Mouse (Mus musculus) neural tube, embryonic 12.5 days (tissue): ENCODE results near the gene Pank1. TPM values are rescaled to one million over a fixed set of nuclear protein-coding genes. Genes with fewer than 3 reads are reported as not detected.

Source experiments
- ATAC-seq: fragments of 200-750 bp; cut with Nextera tagmentation; 2 replicates; pipeline ENCODE4 v1.8.0; 2017; ENCODE audit warnings: low read depth, mild to moderate bottlenecking, moderate TSS enrichment, moderate library complexity; ENCODE audit not compliant: low FRiP score
- H3K27ac ChIP-seq: fragments of 300-500 bp; sonication (generic); 2 replicates; pipeline ENCODE4 v1.5.1; 2016
- H3K27me3 ChIP-seq: fragments of 300-500 bp; sonication (generic); replicated peaks from 2 replicates; pipeline ENCODE4 v1.6.1; 2016; ENCODE audit warnings: mild to moderate bottlenecking
- H3K36me3 ChIP-seq: fragments of 300-500 bp; sonication (generic); 2 replicates; pipeline ENCODE4 v1.6.1; 2016; ENCODE audit warnings: mild to moderate bottlenecking
- H3K4me1 ChIP-seq: fragments of 300-500 bp; sonication (generic); 2 replicates; pipeline ENCODE4 v1.6.1; 2016
- H3K4me2 ChIP-seq: fragments of 300-500 bp; sonication (generic); replicated peaks from 2 replicates; pipeline ENCODE4 v1.6.1; 2016; ENCODE audit warnings: mild to moderate bottlenecking
- H3K4me3 ChIP-seq: fragments of 300-500 bp; sonication (generic); 2 replicates; pipeline ENCODE4 v1.5.1; 2016
- H3K9ac ChIP-seq: fragments of 300-500 bp; sonication (generic); 2 replicates; pipeline ENCODE4 v1.6.1; 2016; ENCODE audit warnings: mild to moderate bottlenecking
- H3K9me3 ChIP-seq: fragments of 300-500 bp; sonication (generic); 2 replicates; pipeline ENCODE4 v1.6.1; 2016; ENCODE audit warnings: mild to moderate bottlenecking
- WGBS: fragments of 180-500 bp; shearing (Covaris S2); methylation state at CpG from one replicate; pipeline ENCODE4 v1.1.7; 2016; 5-methylcytosine and 5-hydroxymethylcytosine counted together
- polyA plus RNA-seq: library from polyadenylated mRNA; unstranded; fragments of >200 nt; fragmentation: Nextera tagmentation; extraction: Ambion mirVana; gene quantifications from 2 replicates; pipeline ENCODE4 v1.2.1, GENCODE M21; 2016

Gene Pank1
- polyA plus RNA-seq, 1 experiment from 2014 or later = 9.9 TPM

- H3K4me2 ChIP-seq = no peak overlapping the region
- no peak overlapping the region for H3K4me3 ChIP-seq
- H3K9ac ChIP-seq = no peak overlapping the region
- no peaks in the 10 kb centered on the region for H3K36me3 ChIP-seq
- no peaks in the 10 kb centered on the region for H3K27me3 ChIP-seq
- H3K27ac ChIP-seq = no peak overlapping the region
- 87% methylated on average over 7 of the region's 7 CpGs for WGBS
- H3K4me1 ChIP-seq = peaks cover 4% of the 10 kb centered on the region
- ATAC-seq = no peak
- H3K9me3 ChIP-seq = no peaks in the 10 kb centered on the region
Observed at GRCm38 (mm10) chr19:34876676-34877075, 2.6 kb downstream of the Pank1 start.

DNA sequence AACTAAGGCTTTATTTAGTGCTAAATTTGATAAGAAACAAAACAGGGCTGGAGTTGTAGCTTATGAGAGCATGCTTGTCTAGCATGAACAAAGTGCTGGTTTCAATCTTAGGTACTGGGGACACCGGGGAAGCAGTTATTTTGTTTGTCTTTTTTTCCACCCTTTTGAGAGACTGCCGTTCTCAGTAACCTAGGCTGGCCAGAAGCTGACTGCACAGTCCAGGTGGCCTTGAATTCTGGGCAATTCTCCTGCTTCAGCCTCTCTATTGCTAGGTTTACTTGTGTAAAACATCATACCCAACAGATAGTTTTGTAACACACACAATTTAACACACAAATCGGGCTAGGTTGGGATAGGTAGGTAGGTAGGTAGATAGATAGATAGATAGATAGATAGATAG, 9.9 kb downstream of the Pank1 start:
- no peaks in the 10 kb centered on the region for H3K4me1 ChIP-seq
- no peak overlapping the region for H3K27ac ChIP-seq
- H3K27me3 ChIP-seq = no peaks in the 10 kb centered on the region
- H3K9ac ChIP-seq = no peak overlapping the region
- H3K9me3 ChIP-seq = no peaks in the 10 kb centered on the region
- H3K36me3 ChIP-seq = no peaks in the 10 kb centered on the region
- H3K4me2 ChIP-seq = no peak overlapping the region
- WGBS = 83% methylated on average over 3 of the region's 3 CpGs
- ATAC-seq = no peak
- H3K4me3 ChIP-seq = no peak overlapping the region

- H3K9ac ChIP-seq = no peak overlapping the region
- H3K4me3 ChIP-seq = no peak overlapping the region
- H3K4me2 ChIP-seq = no peak overlapping the region
- H3K9me3 ChIP-seq = no peaks in the 10 kb centered on the region
- no peaks in the 10 kb centered on the region for H3K27me3 ChIP-seq
- no peaks in the 10 kb centered on the region for H3K4me1 ChIP-seq
- no peak overlapping the region for H3K27ac ChIP-seq
- ATAC-seq = no peak
- 92% methylated on average over 8 of the region's 8 CpGs for WGBS
- H3K36me3 ChIP-seq = no peaks in the 10 kb centered on the region
Observed at GRCm38 (mm10) chr19:34868093-34868741, 11.0 kb downstream of the Pank1 start.

DNA sequence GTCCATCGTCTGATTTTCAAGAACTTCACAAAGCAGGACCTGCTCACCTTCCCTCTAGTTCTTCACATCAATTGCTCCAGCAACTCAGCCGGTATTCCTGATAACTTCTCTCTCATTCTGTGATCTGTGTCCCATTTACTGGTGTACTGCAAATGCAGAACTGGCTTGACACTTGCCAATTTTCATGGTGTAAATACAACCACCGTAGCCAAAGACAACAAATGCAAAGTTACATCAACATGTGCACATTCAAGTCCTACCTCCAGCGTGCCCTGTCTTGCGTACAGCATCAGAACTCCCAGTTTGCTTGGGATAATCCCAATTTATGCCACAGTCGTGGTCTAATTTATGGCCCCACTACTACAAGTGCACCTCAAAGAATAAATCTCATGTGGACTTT, 15.5 kb downstream of the Pank1 start:
- ATAC-seq = no peak
- H3K27ac ChIP-seq = no peak overlapping the region
- 90% methylated on average over 6 of the region's 6 CpGs for WGBS
- no peaks in the 10 kb centered on the region for H3K36me3 ChIP-seq
- no peak overlapping the region for H3K9ac ChIP-seq
- no peak overlapping the region for H3K4me2 ChIP-seq
- no peak overlapping the region for H3K4me3 ChIP-seq
- H3K4me1 ChIP-seq = no peaks in the 10 kb centered on the region
- no peaks in the 10 kb centered on the region for H3K9me3 ChIP-seq
- no peaks in the 10 kb centered on the region for H3K27me3 ChIP-seq

DNA sequence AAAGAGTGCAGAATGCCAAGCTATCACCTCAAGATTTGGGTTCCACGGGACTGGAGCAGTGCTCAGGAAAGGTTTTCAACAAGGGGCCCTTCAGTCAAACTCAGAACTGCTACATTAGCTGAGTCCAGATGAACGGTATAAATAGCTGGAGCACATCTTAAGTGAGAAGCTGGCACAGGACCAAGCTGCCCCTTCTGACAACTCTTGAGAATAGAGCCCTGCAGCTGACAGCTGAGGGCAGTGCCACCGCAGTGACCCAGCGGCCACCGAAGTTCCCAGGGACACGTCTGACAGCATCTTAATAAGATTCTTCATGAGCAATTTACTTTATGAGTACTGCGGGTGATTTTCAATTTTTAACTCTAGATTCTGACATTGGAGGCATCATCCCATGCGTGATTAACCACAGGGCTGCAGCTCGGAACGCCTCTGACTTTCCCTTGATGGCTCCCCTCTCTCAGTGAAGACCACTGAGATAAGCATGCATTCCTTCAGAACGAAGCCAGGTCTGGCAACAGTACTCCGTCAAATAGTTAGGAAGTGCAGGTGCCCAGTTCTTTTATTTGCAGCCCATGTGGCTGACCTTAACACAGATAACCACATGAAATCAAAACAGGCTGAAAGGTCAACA, 23.1 kb downstream of the Pank1 start:
- H3K4me1 ChIP-seq = 0 out of 2 replicates have a peak, but pooled peaks cover 3% of the 10 kb centered on the region
- H3K36me3 ChIP-seq = no peaks in the 10 kb centered on the region
- no peaks in the 10 kb centered on the region for H3K27me3 ChIP-seq
- no peak overlapping the region for H3K27ac ChIP-seq
- no peak overlapping the region for H3K4me3 ChIP-seq
- no peak overlapping the region for H3K9ac ChIP-seq
- no peak overlapping the region for H3K4me2 ChIP-seq
- ATAC-seq = no peak
- 79% methylated on average over 12 of the region's 12 CpGs for WGBS
- no peaks in the 10 kb centered on the region for H3K9me3 ChIP-seq

GRCm38 (mm10) chr19:34851161-34851560, 28.1 kb downstream of the Pank1 start:
- Histone ChIP-seq H3K4me1 (no peaks in the 10 kb centered on the region), H3K27ac (no peak overlapping the region), H3K36me3 (no peaks in the 10 kb centered on the region), H3K4me2 (no peak overlapping the region), H3K9ac (no peak overlapping the region), H3K27me3 (no peaks in the 10 kb centered on the region), H3K9me3 (no peaks in the 10 kb centered on the region), H3K4me3 (no peak overlapping the region)
- ATAC-seq = no peak
- 95% methylated on average over 3 of the region's 3 CpGs for WGBS

- no peak overlapping the region for H3K4me3 ChIP-seq
- H3K9me3 ChIP-seq = no peaks in the 10 kb centered on the region
- H3K27me3 ChIP-seq = no peaks in the 10 kb centered on the region
- WGBS = 93% methylated on average over 7 of the region's 7 CpGs
- H3K9ac ChIP-seq = no peak overlapping the region
- ATAC-seq = no peak
- no peak overlapping the region for H3K4me2 ChIP-seq
- H3K27ac ChIP-seq = no peak overlapping the region
- no peaks in the 10 kb centered on the region for H3K4me1 ChIP-seq
- H3K36me3 ChIP-seq = no peaks in the 10 kb centered on the region
Observed at GRCm38 (mm10) chr19:34849426-34849825, 29.8 kb downstream of the Pank1 start.

DNA sequence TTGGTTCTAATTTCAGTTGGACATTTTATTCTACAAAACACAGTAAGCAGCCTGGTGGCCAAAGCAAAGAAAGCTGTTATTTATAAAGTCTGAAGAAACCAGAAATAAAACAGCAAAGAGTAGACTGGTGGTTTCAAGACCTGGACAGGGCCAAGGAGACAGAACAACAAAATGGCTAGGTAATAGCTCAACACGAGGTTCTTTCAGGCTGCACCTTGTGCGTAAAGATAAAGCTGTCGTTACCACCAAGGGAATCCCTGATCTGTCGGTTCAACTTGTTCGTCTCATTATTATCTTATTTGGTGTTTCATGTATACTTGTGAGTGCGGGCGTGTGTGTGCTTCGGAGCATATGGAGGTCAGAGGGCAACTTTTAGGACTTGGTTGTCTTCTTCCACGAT, 31.1 kb downstream of the Pank1 start:
- Histone ChIP-seq H3K4me3 (no peak overlapping the region), H3K4me2 (no peak overlapping the region), H3K4me1 (no peaks in the 10 kb centered on the region), H3K9me3 (no peaks in the 10 kb centered on the region), H3K9ac (no peak overlapping the region), H3K27ac (no peak overlapping the region), H3K36me3 (no peaks in the 10 kb centered on the region), H3K27me3 (no peaks in the 10 kb centered on the region)
- no peak for ATAC-seq
- WGBS = 93% methylated on average over 9 of the region's 9 CpGs

DNA sequence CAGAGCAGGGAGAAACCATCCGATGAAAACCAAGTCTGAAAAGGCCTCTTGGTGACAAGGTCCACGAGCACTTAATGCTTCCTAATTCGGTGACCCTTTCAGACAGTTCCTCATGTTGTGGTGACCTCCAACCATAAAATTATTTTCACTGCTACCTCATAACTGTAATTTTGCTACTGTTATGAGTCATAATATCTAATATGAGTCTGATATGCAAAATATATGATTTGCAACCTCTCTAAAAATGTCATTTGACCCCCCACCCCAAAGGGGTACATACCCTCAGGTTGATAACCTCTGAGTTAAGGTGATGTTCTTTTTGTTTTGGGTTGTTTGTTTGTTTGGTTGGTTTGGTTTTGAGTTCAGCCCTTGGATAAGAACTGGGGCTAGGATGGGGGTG, 32.2 kb downstream of the Pank1 start:
- Histone ChIP-seq H3K27me3 (no peaks in the 10 kb centered on the region), H3K27ac (no peak overlapping the region), H3K4me3 (no peak overlapping the region), H3K9ac (no peak overlapping the region), H3K9me3 (no peaks in the 10 kb centered on the region), H3K4me2 (no peak overlapping the region), H3K4me1 (no peaks in the 10 kb centered on the region), H3K36me3 (no peaks in the 10 kb centered on the region)
- 87% methylated on average over 3 of the region's 3 CpGs for WGBS
- no peak for ATAC-seq

DNA sequence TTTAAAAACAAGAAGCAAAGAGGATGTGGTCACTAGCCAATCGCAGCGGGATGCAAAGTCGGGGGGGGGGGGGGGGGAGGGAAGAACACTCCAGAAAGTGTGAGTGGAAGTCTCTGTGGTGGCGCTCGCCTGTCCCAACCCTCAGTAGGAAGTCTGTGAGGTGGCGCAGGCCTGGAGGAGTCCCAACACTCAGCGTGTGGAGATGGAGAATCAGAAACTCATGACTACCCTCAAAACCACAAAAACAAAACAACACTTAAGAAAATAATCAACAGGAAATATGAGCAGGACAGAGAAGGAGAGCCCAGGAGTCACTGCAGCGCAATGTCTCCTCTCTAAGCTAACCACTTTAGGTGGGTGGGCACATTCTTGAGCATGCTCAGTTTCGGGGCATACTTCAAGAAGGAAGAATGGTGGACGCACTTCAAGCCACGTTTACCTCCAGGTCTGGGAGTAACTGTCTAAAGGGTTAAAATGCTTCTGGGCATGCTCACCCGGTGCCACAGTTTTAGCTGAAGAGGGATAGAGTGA, 32.7 kb downstream of the Pank1 start:
- no peak for ATAC-seq
- Histone ChIP-seq H3K27me3 (no peaks in the 10 kb centered on the region), H3K9ac (no peak overlapping the region), H3K4me1 (no peaks in the 10 kb centered on the region), H3K36me3 (no peaks in the 10 kb centered on the region), H3K9me3 (no peaks in the 10 kb centered on the region), H3K4me2 (no peak overlapping the region), H3K27ac (no peak overlapping the region), H3K4me3 (no peak overlapping the region)
- WGBS = 68% methylated on average over 12 of the region's 12 CpGs

GRCm38 (mm10) chr19:34846005-34846404, 33.2 kb downstream of the Pank1 start:
- Histone ChIP-seq H3K9ac (no peak overlapping the region), H3K27ac (no peak overlapping the region), H3K4me1 (no peaks in the 10 kb centered on the region), H3K9me3 (no peaks in the 10 kb centered on the region), H3K4me2 (no peak overlapping the region), H3K36me3 (no peaks in the 10 kb centered on the region), H3K27me3 (no peaks in the 10 kb centered on the region), H3K4me3 (no peak overlapping the region)
- 74% methylated on average over 7 of the region's 7 CpGs for WGBS
- no peak for ATAC-seq

DNA sequence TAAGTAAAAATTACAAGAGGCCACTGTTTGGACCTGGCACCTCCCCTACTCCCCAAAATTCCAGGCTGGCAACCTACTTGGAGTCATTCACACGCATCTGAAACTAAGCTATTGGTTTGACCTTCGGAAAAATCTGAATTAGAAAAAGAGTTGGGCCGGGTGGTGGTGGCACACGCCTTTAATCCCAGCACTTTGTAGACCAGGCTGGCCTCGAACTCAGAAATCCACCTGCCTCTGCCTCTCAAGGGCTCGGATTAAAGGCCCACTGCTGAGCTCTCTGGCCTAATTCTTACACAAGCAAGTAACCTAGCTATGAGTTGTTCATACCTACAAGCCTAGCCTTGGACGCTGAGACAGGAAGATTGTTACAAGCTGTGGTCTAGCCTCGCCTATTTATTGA, 33.9 kb downstream of the Pank1 start:
- H3K27me3 ChIP-seq = no peaks in the 10 kb centered on the region
- H3K9me3 ChIP-seq = no peaks in the 10 kb centered on the region
- 92% methylated on average over 8 of the region's 8 CpGs for WGBS
- H3K4me2 ChIP-seq = no peak overlapping the region
- H3K27ac ChIP-seq = no peak overlapping the region
- no peaks in the 10 kb centered on the region for H3K4me1 ChIP-seq
- ATAC-seq = no peak
- peaks cover 4% of the 10 kb centered on the region; the same call in 1 of the 2 replicates for H3K36me3 ChIP-seq
- no peak overlapping the region for H3K9ac ChIP-seq
- no peak overlapping the region for H3K4me3 ChIP-seq

DNA sequence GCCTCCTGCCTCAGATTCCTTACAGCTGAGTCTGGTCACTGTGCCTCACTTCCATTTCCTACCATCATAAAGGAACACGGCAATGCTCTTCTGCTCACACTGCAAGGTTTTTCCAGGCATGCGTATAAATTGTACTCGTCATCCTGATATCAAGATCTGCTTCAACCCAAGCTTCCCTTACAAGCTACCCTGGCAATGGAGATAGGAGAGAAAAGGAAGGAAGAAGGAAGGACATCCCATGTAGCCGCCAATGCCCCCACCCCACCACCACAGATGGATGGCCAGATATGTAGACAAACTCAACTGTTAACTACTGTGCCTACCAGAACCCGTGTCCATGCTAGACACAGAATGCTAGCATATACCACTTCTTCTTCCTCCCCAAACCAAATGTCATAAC, 34.5 kb downstream of the Pank1 start:
- Histone ChIP-seq H3K4me2 (no peak overlapping the region), H3K9me3 (no peaks in the 10 kb centered on the region), H3K4me3 (no peak overlapping the region), H3K36me3 (peaks cover 10% of the 10 kb centered on the region), H3K27me3 (no peaks in the 10 kb centered on the region), H3K9ac (no peak overlapping the region), H3K27ac (no peak overlapping the region), H3K4me1 (no peaks in the 10 kb centered on the region)
- no peak for ATAC-seq
- 97% methylated on average over 5 of the region's 5 CpGs for WGBS
